Mouse (Mus musculus): ENCODE results near the gene Dhrs1. TPM values are rescaled to one million over a fixed set of nuclear protein-coding genes. Genes with fewer than 3 reads are reported as not detected.

Gene Dhrs1
- total RNA-seq, 2 experiments from 2014 or later, result 29.4 to 32.7 TPM

GRCm38 (mm10) chr14:55721700-55722437 lies 23.6 kb downstream of the Dhrs1 start, which contains the start of gene Rabggta:
Gene Rabggta, minus strand, starts transcription at chr14:55722263.
- peak; percentile 88 for DNase-seq

DNA sequence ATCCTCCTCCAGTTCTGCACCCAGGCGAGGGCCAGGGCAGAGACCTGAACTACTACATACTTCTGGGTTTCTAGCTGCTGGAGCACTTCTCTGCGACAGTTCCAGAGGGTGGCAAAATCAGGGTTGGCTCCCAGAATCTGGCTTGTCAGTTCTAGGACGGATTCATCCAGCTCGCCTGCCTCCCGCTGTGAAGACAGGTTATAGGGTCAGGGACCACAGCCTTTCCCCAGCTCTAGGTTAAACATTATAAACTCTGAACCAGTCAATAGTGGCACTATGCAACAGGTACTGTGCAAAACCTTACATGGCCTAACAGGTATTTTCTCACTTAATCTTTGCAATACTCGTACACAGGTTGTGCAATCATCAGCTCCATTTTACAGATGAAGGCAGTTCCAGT lies 24.4 kb downstream of the Dhrs1 start:
- DNase-seq, result no peak

DNA sequence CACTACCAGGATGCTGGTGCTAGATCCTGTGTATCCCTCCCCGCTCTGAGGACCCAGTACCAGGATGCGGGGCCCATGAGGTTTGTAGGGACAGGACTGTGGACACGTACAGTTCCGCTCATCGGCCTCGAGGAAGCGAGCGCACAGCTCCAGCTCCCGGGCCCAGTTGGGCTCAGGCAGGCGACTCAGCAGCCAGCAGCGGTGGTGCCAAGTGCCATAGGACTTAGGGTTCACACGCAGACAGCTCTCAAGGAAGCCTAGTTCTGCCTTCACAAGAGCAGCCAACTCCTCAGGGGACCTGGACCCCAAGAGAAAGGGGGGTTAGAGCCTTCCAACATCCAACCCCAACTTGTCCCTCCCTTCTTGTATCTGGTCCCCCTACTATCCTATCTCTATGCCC lies 24.8 kb downstream of the Dhrs1 start:
- DNase-seq, result no peak

DNA sequence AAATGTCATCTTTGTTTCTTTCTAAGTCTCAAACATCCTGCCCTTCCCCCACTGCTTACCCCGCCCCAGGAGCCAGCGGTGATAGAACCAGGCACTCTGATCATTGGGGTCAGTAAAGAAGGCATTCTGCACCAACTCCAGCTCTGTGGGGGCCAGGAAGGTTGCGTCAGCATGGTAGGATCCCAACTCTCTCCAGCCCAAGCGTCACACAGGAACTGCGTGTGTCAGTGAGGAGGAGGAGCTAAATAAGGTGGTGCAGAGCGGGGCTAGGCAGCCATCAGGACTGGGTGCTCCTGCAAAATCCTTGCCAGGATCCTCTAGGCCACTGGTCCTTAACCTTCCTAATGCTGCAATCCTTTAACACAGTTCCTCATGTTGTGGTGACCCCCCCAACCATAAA lies 25.8 kb downstream of the Dhrs1 start:
- no peak for DNase-seq

DNA sequence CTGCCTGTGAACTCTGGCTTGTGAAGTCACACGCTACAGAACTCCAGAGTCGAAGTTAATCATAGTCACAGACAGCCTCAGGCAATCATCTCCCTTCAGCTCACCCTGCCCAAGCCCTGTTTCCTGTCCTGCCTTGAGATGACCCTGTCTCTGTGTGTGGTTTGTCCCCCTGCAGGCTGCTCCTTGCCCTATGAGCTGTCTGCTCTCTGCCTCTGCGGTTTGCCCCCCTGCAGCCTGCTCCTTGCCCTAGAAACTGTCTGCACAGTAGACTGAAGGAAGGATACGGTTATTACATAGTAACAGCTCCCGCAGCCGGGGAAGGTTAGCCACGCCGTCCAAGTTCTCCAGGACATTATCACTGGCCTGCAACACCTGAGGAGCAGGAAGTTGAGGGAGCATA lies 28.6 kb downstream of the Dhrs1 start:
- DNase-seq, result no peak

GRCm38 (mm10) chr14:55716271-55716670 lies 29.2 kb downstream of the Dhrs1 start:
- no peak for DNase-seq

DNA sequence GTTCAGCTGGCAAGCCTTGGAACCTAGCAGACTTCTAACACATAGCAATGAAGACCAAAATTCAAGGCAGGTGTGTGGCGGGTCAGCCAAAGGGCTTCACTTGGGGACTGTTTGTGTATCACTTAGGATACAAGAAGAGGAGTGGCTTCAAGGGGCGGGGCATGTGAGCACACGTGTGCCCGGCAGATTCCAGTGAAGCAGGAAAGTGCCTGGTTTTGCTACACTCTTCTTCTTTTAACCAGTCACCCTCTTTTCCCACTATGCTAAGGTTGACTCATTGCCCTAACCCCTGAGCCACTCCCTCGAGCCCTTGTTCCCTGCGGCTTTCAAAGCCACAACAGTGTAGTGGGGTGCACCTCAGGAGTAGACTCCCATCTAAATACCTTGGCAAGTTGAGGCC lies 30.6 kb downstream of the Dhrs1 start:
- DNase-seq, result no peak

GRCm38 (mm10) chr14:55713729-55714122 lies 31.8 kb downstream of the Dhrs1 start, which contains the start of gene Tgm1:
Gene Tgm1, minus strand, starts transcription at chr14:55713926.
- DNase-seq, result no peak

DNA sequence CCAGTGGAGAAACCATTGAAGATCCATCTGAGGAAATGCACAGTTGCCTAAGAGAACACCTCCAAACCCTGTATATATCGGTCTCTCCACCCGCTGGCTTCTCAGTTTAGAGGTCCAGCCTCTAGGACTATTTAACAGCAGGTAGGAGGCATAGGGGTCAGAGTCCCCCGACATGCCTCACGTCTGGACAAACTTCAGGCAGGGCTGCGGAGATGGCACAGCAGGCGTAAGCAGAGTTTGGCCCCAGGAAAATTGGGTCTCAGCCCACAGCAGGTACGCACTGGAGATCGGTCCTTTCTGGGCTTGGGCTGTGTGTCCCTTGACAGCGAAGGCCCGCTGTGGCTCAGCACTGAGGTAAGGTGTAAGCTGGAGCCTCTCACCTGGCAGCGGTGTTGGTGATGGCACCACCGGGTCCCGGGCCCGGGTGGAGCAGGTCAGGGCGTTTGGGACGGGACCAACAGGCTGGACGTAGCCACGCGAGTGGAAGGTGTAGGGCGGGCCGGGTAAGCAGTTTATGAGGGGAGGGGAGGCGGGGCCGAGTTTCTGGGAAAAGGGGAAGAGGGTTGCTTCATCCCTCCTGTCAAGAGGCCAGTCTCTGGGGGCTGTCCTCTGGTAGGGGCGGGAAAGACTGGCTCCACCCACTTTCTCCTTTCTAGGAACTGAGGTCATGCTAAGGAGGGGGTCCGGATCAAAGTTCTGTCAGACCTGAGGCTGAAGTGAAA lies 32.3 kb downstream of the Dhrs1 start:
- DNase-seq, result peak; percentile 25

- no peak for DNase-seq
Measured at GRCm38 (mm10) chr14:55711786-55712185, 33.7 kb downstream of the Dhrs1 start.

DNA sequence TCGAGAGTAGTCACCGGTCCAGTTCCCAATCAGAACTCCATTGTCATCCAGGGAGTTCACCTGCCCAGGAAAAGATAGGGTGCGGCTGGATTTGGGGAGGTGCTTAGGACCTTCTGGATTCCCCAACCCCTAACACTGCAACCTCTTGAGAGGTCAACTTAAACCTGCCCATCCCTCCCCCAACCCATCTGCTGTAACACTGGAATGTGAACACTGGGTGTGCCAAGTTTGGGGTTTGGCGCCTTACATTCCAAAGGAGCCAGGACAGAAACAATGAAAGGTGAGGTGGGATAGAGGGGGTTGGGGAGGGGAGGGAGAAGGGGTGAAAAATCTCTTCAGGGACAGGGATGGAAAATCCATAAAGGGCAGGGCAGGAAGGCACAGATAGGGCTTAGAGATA lies 36.0 kb downstream of the Dhrs1 start:
- DNase-seq, result no peak

DNA sequence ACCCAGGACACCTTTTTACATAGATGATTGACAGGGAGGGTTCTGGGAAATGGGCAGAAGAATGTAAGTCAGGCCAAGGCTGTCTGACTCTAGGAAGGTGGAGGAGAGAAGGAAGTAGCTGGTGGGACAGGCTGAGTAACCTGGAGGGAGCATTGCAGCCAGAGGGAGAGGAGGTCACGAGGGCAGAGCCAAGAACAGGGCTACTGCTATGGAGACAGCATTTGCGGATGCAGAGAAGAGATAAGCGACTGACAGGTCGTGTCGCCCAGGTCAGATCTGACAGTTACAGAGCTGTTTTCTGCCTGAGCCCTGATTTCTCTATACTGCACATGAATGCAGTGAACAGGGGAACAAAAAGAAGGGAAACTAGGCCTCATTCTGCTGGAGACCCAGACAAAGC lies 38.1 kb downstream of the Dhrs1 start:
- no peak for DNase-seq

GRCm38 (mm10) chr14:55706051-55706600 lies 39.4 kb downstream of the Dhrs1 start:
- no peak for DNase-seq

DNA sequence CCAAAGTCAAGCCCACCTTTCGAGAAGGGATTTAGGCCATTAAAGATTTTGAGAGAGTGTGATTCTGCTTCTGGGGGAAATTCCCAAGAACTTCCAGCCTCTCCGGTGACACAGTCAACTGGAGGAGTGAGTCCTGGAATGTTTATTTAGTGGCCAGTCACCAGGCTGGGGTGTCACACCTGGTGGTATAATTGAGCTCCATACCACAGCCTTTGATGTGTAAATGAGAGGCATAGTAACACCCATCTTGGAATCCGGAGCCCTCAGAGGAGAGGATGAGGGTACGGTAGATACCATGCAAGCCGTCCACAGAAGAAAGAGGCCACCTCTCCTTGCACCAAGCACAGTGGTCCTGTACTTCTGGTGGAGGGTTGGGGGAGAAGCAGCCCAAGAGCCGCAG lies 42.7 kb downstream of the Dhrs1 start:
- DNase-seq, result no peak

DNA sequence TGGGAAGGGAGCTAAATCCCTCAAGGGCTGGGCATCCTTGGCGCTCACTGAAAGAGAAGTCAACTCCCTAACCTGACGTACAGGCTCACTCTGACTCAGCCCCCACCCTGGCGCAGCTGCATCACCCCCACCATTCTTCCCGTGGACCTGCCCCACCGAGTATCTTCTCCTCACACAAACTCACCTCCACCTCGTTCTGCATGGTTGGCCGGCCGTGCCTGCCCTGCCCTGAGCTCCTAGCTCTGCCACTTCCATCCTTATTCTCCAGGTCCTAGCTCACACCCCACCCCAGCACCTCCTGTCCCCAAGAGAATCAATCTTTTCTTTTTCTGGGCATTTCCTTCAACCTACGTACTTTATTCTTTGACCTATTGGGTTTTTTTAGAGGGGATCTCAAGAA lies 44.4 kb downstream of the Dhrs1 start:
- no peak for DNase-seq

- no peak for DNase-seq
Measured at GRCm38 (mm10) chr14:55697226-55697625, 48.3 kb downstream of the Dhrs1 start.

DNA sequence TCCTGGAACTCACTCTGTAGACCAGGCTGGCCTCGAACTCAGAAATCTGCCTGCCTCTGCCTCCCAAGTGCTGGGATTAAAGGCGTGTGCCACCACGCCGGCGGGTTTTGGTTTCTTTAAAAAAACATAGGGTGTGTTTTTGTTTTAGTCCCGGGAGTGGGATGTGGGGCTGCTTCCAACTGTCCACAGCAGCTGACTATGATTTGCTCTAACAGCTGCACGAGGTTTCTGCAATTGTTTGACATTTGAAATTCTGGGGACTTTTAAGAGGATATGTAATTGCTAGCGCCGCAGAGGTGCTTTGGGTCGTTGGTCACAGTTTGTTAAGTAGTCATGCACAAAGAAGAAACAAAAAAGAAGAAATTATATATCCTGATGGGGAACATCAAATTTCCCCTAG lies 56.1 kb downstream of the Dhrs1 start:
- DNase-seq, result no peak

Other genes starting within 250 kb of the Dhrs1 start
- not detected for gene Cpne6, start 235.2 kb downstream of the Dhrs1 start, total RNA-seq (2021)
- not detected for gene Nrl, start 220.7 kb downstream of the Dhrs1 start, total RNA-seq (2021)
- gene Pck2, start 205.4 kb downstream of the Dhrs1 start, total RNA-seq (2021), result 1 to 10 TPM; 4.7 to 6.9 TPM
- 100 to 1,000 TPM in 1 of 2 experiments, 10 to 100 TPM in 1; 97.3 to 105 TPM for gene Dcaf11, start 185.7 kb downstream of the Dhrs1 start, total RNA-seq (2021)
- not detected for gene A730061H03Rik, start 185.3 kb downstream of the Dhrs1 start, total RNA-seq (2021)
- 100 to 1,000 TPM; 329 to 343 TPM for gene Fitm1, start 170.1 kb downstream of the Dhrs1 start, total RNA-seq (2021)
- 10 to 100 TPM; 66.4 to 67.6 TPM for gene Psme1, start 167.6 kb downstream of the Dhrs1 start, total RNA-seq (2021)
- 10 to 100 TPM; 33.4 to 34.1 TPM for gene Emc9, start 160.4 kb downstream of the Dhrs1 start, total RNA-seq (2021)
- gene Psme2, start 154.6 kb downstream of the Dhrs1 start, total RNA-seq (2021), result 10 to 100 TPM; 42.9 to 58.4 TPM
- 10 to 100 TPM; 11.1 to 20.7 TPM for gene Rnf31, start 154.0 kb downstream of the Dhrs1 start, total RNA-seq (2021)
- 1 to 10 TPM; 4.1 to 5.4 TPM for gene Irf9, start 142.1 kb downstream of the Dhrs1 start, total RNA-seq (2021)
- gene Rec8, start 127.7 kb downstream of the Dhrs1 start, total RNA-seq (2021), result under 1 TPM in 1 of 2 experiments, not detected in 1; 0.54 TPM
- 10 to 100 TPM; 56.8 to 76.0 TPM for gene Ipo4, start 109.7 kb downstream of the Dhrs1 start, total RNA-seq (2021)
- 1 to 10 TPM in 1 of 2 experiments, under 1 TPM in 1; 0.72 to 1.2 TPM for gene Gm49378, start 107.8 kb downstream of the Dhrs1 start, total RNA-seq (2021)
- 10 to 100 TPM; 15.8 to 17.6 TPM for gene Tm9sf1, start 101.9 kb downstream of the Dhrs1 start, total RNA-seq (2021)
- gene Tssk4, start 95.5 kb downstream of the Dhrs1 start, total RNA-seq (2021), result under 1 TPM in 1 of 2 experiments, not detected in 1; 0.24 TPM
- gene Mdp1, start 85.2 kb downstream of the Dhrs1 start, total RNA-seq (2021), result 10 to 100 TPM; 15.0 to 17.3 TPM
- gene Gmpr2, start 73.7 kb downstream of the Dhrs1 start, total RNA-seq (2021), result 1 to 10 TPM; 2.4 to 3.3 TPM
- 100 to 1,000 TPM; 180 to 191 TPM for gene Nedd8, start 73.6 kb downstream of the Dhrs1 start, total RNA-seq (2021)
- 1 to 10 TPM; 7.5 to 8.2 TPM for gene Tinf2, start 63.9 kb downstream of the Dhrs1 start, total RNA-seq (2021)
- gene Tgm1, start 31.8 kb downstream of the Dhrs1 start, total RNA-seq (2021), result not detected
- 10 to 100 TPM; 10.3 TPM for gene Rabggta, start 23.4 kb downstream of the Dhrs1 start, total RNA-seq (2021)
- gene Nop9, start within 50 bp of the Dhrs1 start, total RNA-seq (2021), result 10 to 100 TPM; 11.3 to 12.0 TPM
- gene Cideb, start 12.8 kb upstream of the Dhrs1 start, total RNA-seq (2021), result not detected
- gene Ltb4r2, start 15.7 kb upstream of the Dhrs1 start, total RNA-seq (2021), result under 1 TPM in 1 of 2 experiments, not detected in 1; 0.10 TPM
- gene Ltb4r1, start 20.3 kb upstream of the Dhrs1 start, total RNA-seq (2021), result not detected
- 1 to 10 TPM; 6.4 to 6.5 TPM for gene Adcy4, start 38.4 kb upstream of the Dhrs1 start, total RNA-seq (2021)
- gene Ripk3, start 43.2 kb upstream of the Dhrs1 start, total RNA-seq (2021), result 1 to 10 TPM; 1.3 to 1.7 TPM
- 1 to 10 TPM; 3.2 to 5.9 TPM for gene Nfatc4, start 77.5 kb upstream of the Dhrs1 start, total RNA-seq (2021)
- 1 to 10 TPM; 2.6 to 4.1 TPM for gene Nynrin, start 108.3 kb upstream of the Dhrs1 start, total RNA-seq (2021)
- gene Cbln3, start 138.7 kb upstream of the Dhrs1 start, total RNA-seq (2021), result not detected
- 1 to 10 TPM; 7.0 to 9.1 TPM for gene Khnyn, start 139.3 kb upstream of the Dhrs1 start, total RNA-seq (2021)
- gene Sdr39u1, start 154.6 kb upstream of the Dhrs1 start, total RNA-seq (2021), result 10 to 100 TPM; 95.7 to 98.1 TPM
- 1 to 10 TPM; 2.7 to 4.1 TPM for gene Cma1, start 199.0 kb upstream of the Dhrs1 start, total RNA-seq (2021)
- not detected for gene Cma2, start 205.3 kb upstream of the Dhrs1 start, total RNA-seq (2021)